Mouse (Mus musculus) heart, postnatal 0 days (tissue): ENCODE measurements at regions not wholly inside any gene's neighbourhood (a gene's known extent, or its start where the extent isn't known, plus 50 kb on each side); places are given as distances from the start of the nearest gene placed in this dataset.

Experiments used
- CTCF ChIP-seq: IDR thresholded peaks from 2 replicates; pipeline ENCODE4 v1.5.1; 2016; ENCODE audit warnings: antibody characterized with exemption, control low read depth, low read depth
- EP300 ChIP-seq: IDR thresholded peaks from 2 replicates; pipeline ENCODE4 v1.6.1; 2016; ENCODE audit warnings: antibody characterized with exemption, low read depth

- TF ChIP-seq CTCF: no peak
- no peak for TF ChIP-seq EP300
Measured at GRCm38 (mm10) chr2:19132864-19133263, 66.2 kb upstream of the Armc3 start.
